Mouse (Mus musculus): ENCODE measurements around the gene Serinc2.

GRCm38 (mm10) chr4:130268736-130269135, 10.3 kb downstream of the Serinc2 start:
- no peak for TF ChIP-seq POLR2A (IDR thresholded peaks at IDR 0.05; ENCODE audit: control insufficient read depth, extremely low read depth, insufficient read depth, low read length, poor library complexity)
- no peak for TF ChIP-seq CTCF (IDR thresholded peaks at IDR 0.05; ENCODE audit: borderline replicate concordance, control insufficient read depth, extremely low read depth, insufficient read depth, low read length, poor library complexity)

Data from thymus, adult 2 months (tissue).